Mouse (Mus musculus) heart, postnatal 14 days (tissue): Measurements from ENCODE around the gene Dlgap1. TPM values are rescaled to one million over a fixed set of nuclear protein-coding genes. Genes with fewer than 3 reads are reported as not detected.

Experiments used
- DNase-seq, 2 experiments: peaks; one replicate each; pipeline ENCODE4 v3.0.0; 2021 to 2022
- intact Hi-C: fragments of 180-260 bp; cut with DNase I; formaldehyde crosslinking; loops from one replicate; pipeline ENCODE4 v1.15.1; 2025
- total RNA-seq, 2 experiments: library from RNA; stranded (reverse); gene quantifications; 2 replicates each; pipeline ENCODE4 v1.2.3; 2021

The Dlgap1 gene
- total RNA-seq, 2 experiments from 2014 or later = 0.39 to 1.3 TPM

GRCm38 (mm10) chr17:70169831-70170230, 201.0 kb downstream of the Dlgap1 start:
- DNase-seq = no peak
- intact Hi-C loops = no loop called here

- intact Hi-C loops = no loop called here
- DNase-seq = no peak
These were observed 203.7 kb downstream of the Dlgap1 start for GRCm38 (mm10) chr17:70172500-70173036.

- no peak for DNase-seq
These were observed 205.0 kb downstream of the Dlgap1 start for GRCm38 (mm10) chr17:70173916-70174315.

GRCm38 (mm10) chr17:70191228-70191627, 222.4 kb downstream of the Dlgap1 start:
- intact Hi-C loops = no loop called here
- no peak for DNase-seq

More at GRCm38 (mm10) chr17:70173916-70174315, 205.0 kb downstream of the Dlgap1 start:
- intact Hi-C loops = no loop called here

- DNase-seq = no peak
- intact Hi-C loops = no loop called here
These were observed 254.0 kb downstream of the Dlgap1 start for GRCm38 (mm10) chr17:70222891-70223290.

- DNase-seq = no peak
- intact Hi-C loops = no loop called here
These were observed 278.5 kb downstream of the Dlgap1 start for GRCm38 (mm10) chr17:70247342-70247741.

- no peak for DNase-seq
- intact Hi-C loops = no loop called here
These were observed 279.4 kb downstream of the Dlgap1 start for GRCm38 (mm10) chr17:70248250-70248649.

GRCm38 (mm10) chr17:70252476-70252875, 283.6 kb downstream of the Dlgap1 start:
- no peak for DNase-seq
- intact Hi-C loops = no loop called here

- DNase-seq = no peak
- intact Hi-C loops = no loop called here
These were observed 287.5 kb downstream of the Dlgap1 start for GRCm38 (mm10) chr17:70256371-70256770.

- no peak for DNase-seq
- intact Hi-C loops = no loop called here
These were observed 294.3 kb downstream of the Dlgap1 start for GRCm38 (mm10) chr17:70263156-70263555.

GRCm38 (mm10) chr17:70272125-70272524, 303.3 kb downstream of the Dlgap1 start:
- DNase-seq = no peak
- intact Hi-C loops = no loop called here

- no peak for DNase-seq
- intact Hi-C loops = no loop called here
These were observed 318.8 kb downstream of the Dlgap1 start for GRCm38 (mm10) chr17:70287708-70288107.

GRCm38 (mm10) chr17:70294106-70294505, 325.2 kb downstream of the Dlgap1 start:
- DNase-seq = no peak
- intact Hi-C loops = no loop called here

GRCm38 (mm10) chr17:70301941-70302478, 333.1 kb downstream of the Dlgap1 start:
- no peak for DNase-seq
- intact Hi-C loops = no loop called here

GRCm38 (mm10) chr17:70302656-70303055, 333.8 kb downstream of the Dlgap1 start:
- intact Hi-C loops = no loop called here

GRCm38 (mm10) chr17:70305021-70305420, 336.1 kb downstream of the Dlgap1 start:
- no peak for DNase-seq
- intact Hi-C loops = no loop called here

More at GRCm38 (mm10) chr17:70302656-70303055, 333.8 kb downstream of the Dlgap1 start:
- no peak for DNase-seq

GRCm38 (mm10) chr17:70307418-70308176, 338.7 kb downstream of the Dlgap1 start:
- no peak for DNase-seq
- intact Hi-C loops = no loop called here

- DNase-seq = no peak
- intact Hi-C loops = no loop called here
These were observed 339.7 kb downstream of the Dlgap1 start for GRCm38 (mm10) chr17:70308364-70309231.

- DNase-seq = no peak
- intact Hi-C loops = no loop called here
These were observed 347.5 kb downstream of the Dlgap1 start for GRCm38 (mm10) chr17:70316327-70316726.

- DNase-seq = no peak
- intact Hi-C loops = no loop called here
These were observed 348.9 kb downstream of the Dlgap1 start for GRCm38 (mm10) chr17:70317779-70318178.

- intact Hi-C loops = no loop called here
These were observed 353.1 kb downstream of the Dlgap1 start for GRCm38 (mm10) chr17:70321976-70322375.

More at GRCm38 (mm10) chr17:70321976-70322375, 353.1 kb downstream of the Dlgap1 start:
- no peak for DNase-seq
